Mouse (Mus musculus): ENCODE measurements around the gene Dnm2. TPM values are rescaled to one million over a fixed set of nuclear protein-coding genes. Genes with fewer than 3 reads are reported as not detected.

Dnm2 gene
- 10 to 100 TPM; 58.1 to 70.6 TPM for total RNA-seq (2021)

DNA sequence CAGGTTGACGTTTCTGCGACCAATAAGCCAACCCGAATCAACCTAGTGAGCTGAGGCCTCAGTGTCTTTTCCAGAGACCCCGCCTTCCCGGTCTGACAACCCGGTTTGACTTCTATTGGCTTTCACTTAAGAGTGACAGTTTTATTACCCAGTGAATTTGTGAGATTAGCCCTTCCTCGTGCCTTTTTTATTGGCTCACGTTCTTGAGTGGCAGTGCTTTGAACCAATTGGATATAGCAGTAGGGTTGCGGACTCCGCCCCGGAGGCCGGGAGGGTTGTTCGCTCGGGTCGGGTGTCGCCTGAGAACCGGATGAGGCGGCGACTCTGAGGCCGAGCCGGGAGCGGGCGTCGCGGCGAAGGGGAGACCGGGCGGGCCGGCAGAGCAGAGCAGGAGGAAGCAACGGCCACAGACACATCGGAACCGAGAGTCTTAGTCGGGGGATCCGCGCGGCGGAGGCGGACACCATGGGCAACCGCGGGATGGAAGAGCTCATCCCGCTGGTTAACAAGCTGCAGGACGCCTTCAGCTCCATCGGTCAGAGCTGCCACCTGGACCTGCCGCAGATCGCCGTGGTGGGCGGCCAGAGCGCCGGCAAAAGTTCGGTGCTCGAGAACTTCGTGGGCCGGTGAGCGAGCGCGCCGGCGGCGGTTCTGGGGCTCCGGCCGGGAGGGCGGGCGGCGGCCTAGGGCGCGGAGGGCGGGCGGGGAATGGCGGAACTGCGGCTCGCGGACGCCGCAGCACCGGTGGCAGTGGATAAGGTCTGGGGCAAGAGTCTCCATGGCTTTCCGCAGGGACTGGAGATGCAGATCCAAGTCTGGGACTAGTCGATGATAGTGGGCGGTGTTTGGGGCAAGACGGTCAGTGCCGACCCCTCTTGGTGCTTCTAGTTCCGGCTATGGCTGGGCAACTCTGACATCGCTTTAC lies at the start of gene Dnm2:
Dnm2 (plus strand) TSS at position 278 of the 925 bp plus-strand sequence.
- peak; percentile 99 to 100 for DNase-seq

GRCm38 (mm10) chr9:21379195-21379594 lies 45.5 kb upstream of the Dnm2 start:
- DNase-seq, result no peak

DNA sequence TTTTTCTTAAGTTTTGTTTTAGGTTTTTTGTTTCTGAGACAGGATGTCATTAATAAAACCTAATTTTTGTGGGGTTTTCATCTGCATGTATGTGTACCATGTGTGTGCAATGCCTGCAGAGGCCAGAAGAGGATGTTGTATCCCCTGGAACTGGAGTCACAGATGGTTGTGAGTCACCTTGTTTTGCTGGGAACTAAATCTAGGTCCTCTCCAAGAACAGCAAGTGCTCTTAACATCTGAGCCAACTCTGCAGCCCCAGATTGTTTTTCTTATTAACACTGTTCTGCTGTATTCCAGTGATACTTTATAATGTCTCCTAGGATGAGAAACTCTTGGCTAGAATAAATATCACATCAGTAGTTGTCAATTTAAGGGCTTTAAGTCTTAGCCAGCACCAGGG lies 43.8 kb upstream of the Dnm2 start:
- DNase-seq, result no peak

- no peak for DNase-seq
Measured at GRCm38 (mm10) chr9:21383966-21384365, 40.7 kb upstream of the Dnm2 start.

GRCm38 (mm10) chr9:21392646-21393175 lies 32.0 kb upstream of the Dnm2 start:
- no peak for DNase-seq

- DNase-seq, result no peak
Measured at GRCm38 (mm10) chr9:21395692-21396091, 29.0 kb upstream of the Dnm2 start.

- DNase-seq, result no peak
Measured at GRCm38 (mm10) chr9:21397170-21397569, 27.5 kb upstream of the Dnm2 start.

- no peak for DNase-seq
Measured at GRCm38 (mm10) chr9:21401042-21401441, 23.7 kb upstream of the Dnm2 start.

- DNase-seq, result no peak
Measured at GRCm38 (mm10) chr9:21402764-21403253, 21.9 kb upstream of the Dnm2 start.

DNA sequence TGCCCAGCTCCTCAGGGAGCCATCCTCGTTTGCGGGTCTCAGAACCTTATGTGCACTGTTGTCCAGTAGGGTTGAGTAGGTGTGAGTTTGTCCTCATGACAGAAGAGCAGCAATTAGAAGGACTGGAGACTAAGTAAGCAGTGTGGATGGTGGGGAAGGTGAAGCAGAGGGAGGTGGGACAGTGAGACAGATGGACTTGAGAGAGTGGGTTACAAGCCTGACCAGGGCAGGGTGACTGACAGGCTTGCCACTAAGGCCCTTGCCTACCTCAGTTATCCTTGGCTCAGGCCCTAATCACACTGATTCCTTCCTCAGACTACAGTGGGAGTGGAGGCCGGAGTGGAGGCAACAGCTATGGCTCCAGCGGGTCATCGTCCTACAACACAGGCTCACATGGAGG lies 21.0 kb upstream of the Dnm2 start:
- DNase-seq, result no peak

DNA sequence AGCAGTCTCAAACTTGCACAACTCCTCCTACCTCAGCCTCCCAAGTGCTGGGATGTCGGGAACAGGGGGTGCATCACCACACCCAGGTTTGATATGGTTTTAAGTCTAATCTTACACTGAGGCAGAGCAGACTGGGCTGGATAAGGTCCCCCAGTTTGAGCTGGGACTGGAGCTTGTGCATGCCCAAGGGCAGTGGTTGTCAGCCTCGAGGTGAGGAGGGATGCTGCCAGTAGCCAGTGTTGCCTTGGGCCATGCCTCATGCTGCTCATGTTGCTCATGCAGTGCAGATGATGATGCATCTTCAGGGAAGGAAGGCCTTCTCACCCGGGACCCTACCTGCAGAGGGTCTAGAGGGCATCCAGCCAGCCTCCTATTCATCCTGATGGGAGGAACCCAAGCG lies 19.2 kb upstream of the Dnm2 start:
- no peak for DNase-seq

- no peak for DNase-seq
Measured at GRCm38 (mm10) chr9:21407951-21408350, 16.8 kb upstream of the Dnm2 start.

DNA sequence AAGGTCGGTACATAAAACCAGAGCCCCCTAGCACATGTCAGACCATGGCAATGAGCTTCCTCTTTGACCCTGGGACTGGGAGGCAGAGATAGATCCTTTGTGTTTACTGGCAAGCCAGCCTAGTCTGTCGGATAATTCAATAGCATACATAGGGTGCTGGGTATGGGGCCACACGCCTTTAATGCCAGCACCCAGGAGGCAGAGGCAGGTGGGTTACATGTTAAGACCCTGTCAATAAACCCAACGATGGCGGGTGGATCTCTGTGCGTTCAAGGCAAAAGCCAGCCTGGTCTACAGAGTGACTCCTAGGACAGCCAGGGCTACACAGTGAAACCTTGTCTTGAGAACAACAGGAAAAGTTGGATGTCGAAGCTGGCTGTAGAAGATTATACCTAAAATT lies 16.1 kb upstream of the Dnm2 start:
- no peak for DNase-seq

DNA sequence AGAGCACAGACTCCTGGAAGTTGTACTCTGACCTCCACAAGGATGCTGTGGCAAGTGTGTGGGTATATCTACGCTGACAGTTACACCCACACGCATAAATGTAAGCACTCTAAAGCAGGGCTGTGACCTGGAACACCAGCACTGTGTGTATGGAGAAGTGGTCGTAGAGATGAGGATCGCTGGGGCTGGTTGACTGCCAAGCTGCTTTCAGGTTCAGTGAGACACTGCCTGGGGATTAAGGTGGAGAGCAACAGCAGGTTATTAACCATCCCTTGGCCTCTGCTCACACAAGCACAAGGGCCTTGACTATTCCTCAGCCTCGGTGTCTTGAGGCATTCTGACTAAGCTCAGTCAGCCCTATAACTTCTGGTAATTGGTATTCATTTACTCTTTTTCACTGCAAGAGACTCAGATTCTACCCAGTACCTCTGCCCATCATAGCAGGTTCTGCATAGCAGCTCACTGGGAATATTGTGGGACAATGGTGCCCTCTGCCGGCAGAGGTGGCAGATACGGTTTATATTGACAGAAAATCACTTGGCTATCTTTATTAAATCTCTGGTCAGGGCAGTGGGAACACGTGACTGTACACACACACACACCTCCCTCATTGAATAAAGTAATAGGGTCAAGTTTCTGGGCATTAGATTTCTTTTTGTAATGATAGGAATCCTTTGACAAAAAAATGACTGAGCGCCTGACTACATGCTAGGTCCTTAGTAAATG lies 15.0 kb upstream of the Dnm2 start:
- peak; percentile 81 to 88 for DNase-seq

DNA sequence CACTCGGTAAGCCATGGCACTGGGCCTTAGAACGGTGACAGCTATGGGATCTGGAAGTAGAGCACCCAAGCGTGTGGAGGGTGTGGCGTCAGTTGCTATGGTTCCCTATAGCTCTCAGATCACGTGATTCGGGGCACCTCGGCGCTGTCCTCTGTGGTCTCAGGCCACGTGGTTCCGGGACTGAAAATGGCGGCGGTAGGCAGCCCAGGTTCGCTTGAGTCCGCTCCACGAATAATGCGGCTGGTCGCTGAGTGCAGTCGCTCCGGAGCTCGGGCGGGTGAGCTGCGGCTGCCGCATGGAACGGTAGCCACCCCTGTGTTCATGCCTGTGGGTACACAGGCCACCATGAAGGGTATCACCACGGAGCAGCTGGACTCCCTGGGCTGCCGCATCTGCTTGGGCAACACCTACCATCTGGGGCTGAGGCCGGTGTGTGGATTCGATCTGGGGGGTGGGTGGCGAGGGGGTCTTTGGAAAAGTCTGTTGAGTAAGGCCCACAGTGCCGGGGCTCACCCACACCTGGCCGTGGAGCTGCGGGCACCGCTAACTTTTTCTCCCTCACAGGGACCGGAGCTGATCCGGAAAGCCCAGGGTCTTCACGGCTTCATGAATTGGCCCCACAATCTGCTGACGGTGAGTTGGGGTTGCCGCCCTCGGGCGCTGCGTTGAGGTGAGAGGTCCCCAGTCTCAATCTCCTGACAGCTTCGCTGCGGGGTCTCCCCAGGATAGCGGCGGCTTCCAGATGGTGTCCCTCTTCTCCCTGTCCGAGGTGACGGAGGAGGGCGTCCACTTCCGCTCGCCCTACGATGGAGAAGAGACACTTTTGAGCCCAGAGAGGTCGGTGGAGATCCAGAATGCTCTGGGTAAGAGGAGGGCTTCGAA lies 12.8 kb upstream of the Dnm2 start, which contains the start of gene Qtrt1:
Qtrt1 (plus strand) TSS at position 169 of the 882 bp plus-strand sequence.
- peak; percentile 84 to 85 for DNase-seq

DNA sequence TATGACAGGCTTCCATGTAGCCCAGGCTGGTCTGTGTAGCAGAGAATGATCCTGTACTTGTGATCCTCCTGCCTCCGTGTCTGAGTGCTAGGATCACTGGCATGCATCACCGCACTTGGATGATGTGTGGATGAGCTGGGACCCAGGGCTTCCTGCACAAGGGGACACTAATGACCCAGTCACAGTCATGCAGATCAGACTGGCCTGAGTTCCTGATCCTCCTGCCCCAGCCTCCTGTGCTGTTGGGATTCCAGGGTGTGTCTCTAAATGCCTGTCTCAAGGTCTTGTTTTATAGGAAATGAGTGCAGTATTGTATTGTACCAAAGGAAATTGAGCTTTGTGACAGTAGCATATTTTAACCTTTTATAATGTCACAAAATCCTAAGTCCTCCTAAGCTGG lies 6.8 kb upstream of the Dnm2 start:
- DNase-seq, result no peak

- no peak for DNase-seq
Measured at GRCm38 (mm10) chr9:21419646-21420045, 5.1 kb upstream of the Dnm2 start.

DNA sequence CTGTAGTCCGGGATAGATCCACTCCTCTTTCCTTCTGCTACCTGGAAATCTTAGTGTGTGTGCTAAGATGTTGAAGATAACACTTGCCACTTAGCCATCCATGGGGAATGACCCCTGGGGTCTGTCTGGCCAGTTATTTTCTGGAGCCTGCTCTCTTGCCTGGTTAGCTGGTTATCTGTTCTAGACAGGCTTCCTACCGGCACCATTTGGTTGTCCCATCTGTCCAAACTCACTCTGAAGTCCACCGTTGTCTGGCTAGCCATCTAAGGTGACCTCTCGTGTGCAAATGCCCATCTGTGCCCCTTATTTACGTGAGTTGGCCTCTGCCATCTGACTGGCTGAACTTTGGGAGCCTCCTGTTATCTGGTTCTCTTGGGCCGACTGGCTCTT lies 843 bp downstream of the Dnm2 start:
- DNase-seq, result no peak

- no peak for DNase-seq
Measured at GRCm38 (mm10) chr9:21426013-21426412, 1.3 kb downstream of the Dnm2 start.

GRCm38 (mm10) chr9:21426525-21426924 lies 1.8 kb downstream of the Dnm2 start:
- no peak for DNase-seq

DNA sequence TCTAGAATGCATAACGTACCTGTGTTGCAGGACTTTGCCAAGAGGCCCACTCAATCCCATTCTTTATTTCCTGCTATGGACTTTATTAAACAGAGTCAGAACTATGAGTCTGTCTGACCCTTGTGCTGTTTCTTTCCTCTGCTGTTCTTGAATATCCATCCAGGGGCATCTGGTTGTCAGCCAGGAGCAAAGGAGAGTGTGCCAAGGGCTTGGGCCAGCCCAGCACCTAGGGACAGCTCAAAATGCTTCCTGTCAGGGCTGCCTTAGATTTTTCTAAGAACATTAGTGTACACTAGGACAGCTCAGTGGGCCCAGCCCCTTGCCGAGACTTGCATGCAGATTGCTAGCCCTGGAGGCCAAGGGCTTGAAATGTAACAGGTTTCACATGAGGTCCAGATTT lies 3.1 kb downstream of the Dnm2 start:
- no peak for DNase-seq

DNA sequence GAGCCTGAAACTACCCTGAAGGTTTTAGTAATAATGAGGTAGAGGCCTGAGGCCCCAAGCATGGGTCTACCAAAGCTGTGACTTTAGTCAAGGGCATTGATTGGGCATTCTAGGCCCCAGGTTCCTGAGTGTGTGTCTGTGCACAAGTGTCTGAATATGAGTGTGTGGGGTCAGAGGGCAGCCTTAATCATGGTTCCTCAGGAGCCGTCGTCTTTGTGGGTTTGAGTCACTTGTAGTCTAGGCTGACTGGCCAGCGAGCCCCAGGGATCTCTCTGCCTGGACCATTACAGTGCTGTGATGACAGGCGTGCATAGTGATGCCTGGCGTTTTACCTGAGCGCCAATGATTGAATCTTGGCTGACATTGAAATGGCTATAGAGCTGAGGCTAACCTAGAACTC lies 3.5 kb downstream of the Dnm2 start:
- DNase-seq, result no peak

Data from layer of hippocampus, postnatal 36 days (tissue).